Mouse (Mus musculus) hindbrain, postnatal 0 days (tissue): Measurements from ENCODE around the gene Gm21887. TPM values are rescaled to one million over a fixed set of nuclear protein-coding genes. Genes with fewer than 3 reads are reported as not detected.
A peak's percentile ranks its signal among the peaks of the same experiment; 100 is the strongest.
"Not testable (repeated sequence)": the region's sequence is repeated elsewhere in the genome, so short reads cannot be mapped to it uniquely, and the experiment has no call there.

Source experiments
- ATAC-seq: fragments of 200-750 bp; cut with Nextera tagmentation; 2 replicates; pipeline ENCODE4 v1.8.0; 2017; ENCODE audit warnings: mild to moderate bottlenecking, moderate TSS enrichment, moderate library complexity
- DNase-seq: peaks from one replicate; pipeline ENCODE4 v3.0.0-alpha.2; 2015; ENCODE audit warnings: low spot score
- H3K27ac ChIP-seq: fragments of 300-500 bp; sonication (generic); 2 replicates; pipeline ENCODE4 v1.5.1; 2014; ENCODE audit warnings: mild to moderate bottlenecking
- H3K27me3 ChIP-seq: fragments of 300-500 bp; sonication (generic); 2 replicates; pipeline ENCODE4 v1.6.1; 2014; ENCODE audit warnings: low read length, mixed read lengths; ENCODE audit not compliant: insufficient read depth
- H3K36me3 ChIP-seq: fragments of 300-500 bp; sonication (generic); 2 replicates; pipeline ENCODE4 v1.6.1; 2014; ENCODE audit warnings: low read length, mixed read lengths; ENCODE audit not compliant: insufficient read depth
- H3K4me1 ChIP-seq: fragments of 300-500 bp; sonication (generic); 2 replicates; pipeline ENCODE4 v1.6.1; 2014; ENCODE audit warnings: antibody characterized with exemption, low read length, mixed read lengths; ENCODE audit not compliant: insufficient read depth
- H3K4me2 ChIP-seq: fragments of 300-500 bp; sonication (generic); 2 replicates; pipeline ENCODE4 v1.6.1; 2014; ENCODE audit warnings: low read depth, mild to moderate bottlenecking, low read length, moderate library complexity, mixed read lengths
- H3K4me3 ChIP-seq: fragments of 300-500 bp; sonication (generic); 2 replicates; pipeline ENCODE4 v1.5.1; 2014; ENCODE audit warnings: low read length
- H3K9ac ChIP-seq: fragments of 300-500 bp; sonication (generic); replicated peaks from 2 replicates; pipeline ENCODE4 v1.6.1; 2014; ENCODE audit warnings: mild to moderate bottlenecking, low read length, moderate library complexity, mixed read lengths
- H3K9me3 ChIP-seq: fragments of 300-500 bp; sonication (generic); 2 replicates; pipeline ENCODE4 v1.6.1; 2016; ENCODE audit warnings: low read length, mixed read lengths
- WGBS: fragments of 180-500 bp; shearing (Covaris S2); extraction: QIAGEN DNeasy Blood & Tissue Kit; methylation state at CpG from one replicate; pipeline ENCODE4 v1.1.7; 2014; 5-methylcytosine and 5-hydroxymethylcytosine counted together
- polyA plus RNA-seq: library from polyadenylated mRNA; unstranded; fragments of >200 nt; fragmentation: Nextera tagmentation; extraction: Ambion mirVana; gene quantifications from 2 replicates; pipeline ENCODE4 v1.2.1, GENCODE M21; 2015
- total RNA-seq: library from RNA; depleted of rRNA; stranded (reverse); fragments of >200 nt; gene quantifications from 2 replicates; pipeline ENCODE4 v1.2.3, GENCODE M21; 2014

Gm21887 gene
- total and polyA plus RNA-seq, 2 experiments from 2014 or later = 8.3 to 194 TPM

DNA sequence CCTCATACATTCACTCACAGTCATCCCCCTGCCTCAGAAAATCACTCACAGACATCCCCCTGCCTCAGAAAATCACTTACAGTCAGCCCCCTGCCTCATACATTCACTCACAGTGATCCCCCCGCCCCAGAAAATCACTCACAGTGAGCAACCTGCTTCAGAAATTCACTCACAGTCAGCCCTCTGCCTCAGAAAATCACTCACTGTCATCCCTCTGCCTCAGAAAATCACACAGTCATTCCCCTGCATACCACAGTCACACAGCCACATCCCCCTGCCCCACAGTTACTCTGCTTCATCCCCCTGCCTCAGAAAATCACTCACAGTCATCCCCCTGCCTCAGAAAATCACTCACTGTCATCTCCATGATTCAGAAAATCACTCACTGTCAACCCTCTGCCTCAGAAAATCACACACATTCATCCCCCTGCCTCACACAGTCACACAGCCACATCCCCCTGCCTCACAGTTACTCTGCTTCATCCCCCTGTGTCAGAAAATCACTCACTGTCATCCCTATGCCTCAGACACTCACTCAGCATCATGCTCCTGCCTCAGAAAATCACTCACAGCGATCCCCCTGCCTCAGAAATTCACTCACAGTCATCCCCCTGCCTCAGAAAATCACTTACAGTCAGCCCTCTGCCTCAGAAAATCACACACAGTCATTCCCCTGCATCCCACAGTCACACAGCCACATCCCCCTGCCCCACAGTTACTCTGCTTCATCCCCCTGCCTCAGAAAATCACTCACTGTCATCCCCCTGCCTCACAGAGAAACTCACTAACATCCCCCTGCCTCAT, 1.9 kb upstream of the Gm21887 start:
- H3K36me3 ChIP-seq, H3K4me2 ChIP-seq, H3K27ac ChIP-seq, H3K4me1 ChIP-seq, H3K27me3 ChIP-seq, H3K4me3 ChIP-seq, ATAC-seq, H3K9ac ChIP-seq: not testable (repeated sequence)
- 40% methylated on average over 2 of the region's 2 CpGs for WGBS
- H3K9me3 ChIP-seq = peaks cover 13% of the 10 kb centered on the region
- peak; percentile 1 for DNase-seq

- not testable (repeated sequence) for H3K9ac ChIP-seq, H3K4me3 ChIP-seq, H3K36me3 ChIP-seq, DNase-seq, H3K27ac ChIP-seq, H3K27me3 ChIP-seq, H3K4me2 ChIP-seq, ATAC-seq, H3K4me1 ChIP-seq
- H3K9me3 ChIP-seq = peaks cover 13% of the 10 kb centered on the region
These were observed 1.3 kb upstream of the Gm21887 start for GRCm38 (mm10) chrX:170008179-170008467.

GRCm38 (mm10) chrX:170008584-170008983, 875 bp upstream of the Gm21887 start:
- H3K4me3 ChIP-seq = not testable (repeated sequence)
- 37% methylated on average over 3 of the region's 3 CpGs for WGBS

GRCm38 (mm10) chrX:170009801-170010221, 352 bp downstream of the Gm21887 start:
- Histone ChIP-seq H3K9ac (peak overlapping the region; percentile 84), H3K9me3 (peaks cover 13% of the 10 kb centered on the region), H3K4me3 (peak overlapping the region; percentile 58), H3K27ac (peak overlapping the region; percentile 83)
- not testable (repeated sequence) for H3K4me1 ChIP-seq, H3K4me2 ChIP-seq, H3K36me3 ChIP-seq, H3K27me3 ChIP-seq
- ATAC-seq (peak; percentile 97), DNase-seq (peak; percentile 99)
- 52% methylated on average over 25 of the region's 25 CpGs for WGBS

More at GRCm38 (mm10) chrX:170008584-170008983, 875 bp upstream of the Gm21887 start:
- not testable (repeated sequence) for ATAC-seq, H3K9ac ChIP-seq, H3K4me1 ChIP-seq, H3K27me3 ChIP-seq, H3K4me2 ChIP-seq, H3K36me3 ChIP-seq
- DNase-seq = peak; percentile 1
- peaks cover 13% of the 10 kb centered on the region for H3K9me3 ChIP-seq
- H3K27ac ChIP-seq = 0 out of 2 replicates have a peak overlapping the region, but pooled peaks have one; percentile 51

DNA sequence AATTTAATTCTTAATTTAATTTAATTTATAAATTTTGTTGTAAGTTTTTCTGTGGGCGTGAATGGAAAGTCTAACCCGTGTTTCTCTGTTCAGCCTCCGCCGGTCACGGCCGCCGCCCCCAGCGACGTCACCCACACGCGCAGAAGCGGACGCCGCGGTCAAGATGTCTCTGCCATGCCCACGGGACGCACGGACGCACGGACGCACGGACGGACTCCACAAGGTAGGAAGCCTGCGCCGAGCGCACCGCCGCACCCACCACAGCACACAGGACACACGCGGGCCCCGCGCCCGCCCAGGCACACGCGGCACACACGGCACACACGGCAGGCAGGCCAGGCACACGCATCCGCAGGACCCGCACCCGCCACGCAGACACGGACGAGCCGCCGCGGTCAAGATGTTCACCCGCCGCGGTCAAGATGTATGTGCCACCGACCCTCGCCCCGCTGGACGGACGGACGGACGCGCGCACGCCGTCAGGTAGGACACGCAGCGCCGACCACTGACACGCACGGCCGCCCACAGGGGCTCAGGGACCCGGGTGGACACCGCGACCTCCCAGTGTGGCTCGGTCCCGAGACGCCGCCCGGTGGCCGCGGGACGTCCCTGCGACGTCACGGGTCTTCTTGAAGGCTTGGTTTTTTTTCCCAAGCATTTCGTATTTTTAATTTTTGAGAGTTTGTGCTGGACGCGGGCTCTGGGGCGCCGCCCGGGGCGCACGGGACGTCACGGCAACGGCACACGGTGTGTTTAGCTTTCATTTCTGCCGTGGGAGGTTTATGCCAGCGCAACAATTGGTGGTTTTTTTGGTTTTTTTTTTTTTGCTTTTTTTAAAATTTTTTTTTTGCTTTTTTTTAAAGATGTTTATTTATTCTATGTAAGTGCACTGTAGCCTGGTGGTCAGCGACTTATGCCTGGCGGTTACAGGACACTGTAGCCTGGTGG, 1.4 kb downstream of the Gm21887 start:
- peak; percentile 30 for ATAC-seq
- not testable (repeated sequence) for H3K9ac ChIP-seq, H3K27ac ChIP-seq, H3K4me2 ChIP-seq, H3K27me3 ChIP-seq, H3K4me1 ChIP-seq, H3K36me3 ChIP-seq
- Histone ChIP-seq H3K4me3 (peak overlapping the region; percentile 15; the same call in 1 of the 2 replicates), H3K9me3 (peaks cover 13% of the 10 kb centered on the region)
- 84% methylated on average over 97 of the region's 97 CpGs for WGBS
- peak; percentile 59 for DNase-seq

- 91% methylated on average over 8 of the region's 10 CpGs for WGBS
These were observed 2.0 kb downstream of the Gm21887 start for GRCm38 (mm10) chrX:170011529-170011879.

GRCm38 (mm10) chrX:170013421-170013820, 4.0 kb downstream of the Gm21887 start:
- DNase-seq, ATAC-seq, H3K36me3 ChIP-seq, H3K27ac ChIP-seq, H3K4me3 ChIP-seq, H3K27me3 ChIP-seq, H3K9ac ChIP-seq, H3K4me2 ChIP-seq, H3K4me1 ChIP-seq: not testable (repeated sequence)
- H3K9me3 ChIP-seq = peaks cover 14% of the 10 kb centered on the region
- 82% methylated on average over 13 of the region's 13 CpGs for WGBS

More at GRCm38 (mm10) chrX:170011529-170011879, 2.0 kb downstream of the Gm21887 start:
- not testable (repeated sequence) for H3K4me3 ChIP-seq, H3K4me1 ChIP-seq, ATAC-seq, DNase-seq, H3K27me3 ChIP-seq, H3K27ac ChIP-seq, H3K9ac ChIP-seq, H3K4me2 ChIP-seq, H3K36me3 ChIP-seq
- H3K9me3 ChIP-seq = peaks cover 13% of the 10 kb centered on the region

DNA sequence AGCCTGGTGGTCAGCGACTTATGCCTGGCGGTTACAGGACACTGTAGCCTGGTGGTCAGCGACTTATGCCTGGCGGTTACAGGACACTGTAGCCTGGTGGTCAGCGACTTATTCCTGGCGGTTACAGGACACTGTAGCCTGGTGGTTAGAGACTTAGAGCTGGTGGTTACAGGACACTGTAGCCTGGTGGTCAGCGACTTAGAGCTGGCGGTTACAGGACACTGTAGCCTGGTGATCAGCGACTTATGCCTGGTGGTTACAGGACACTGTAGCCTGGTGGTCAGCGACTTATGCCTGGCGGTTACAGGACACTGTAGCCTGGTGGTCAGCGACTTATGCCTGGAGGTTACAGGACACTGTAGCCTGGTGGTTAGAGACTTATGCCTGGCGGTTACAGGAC, 4.6 kb downstream of the Gm21887 start:
- H3K4me3 ChIP-seq, H3K27ac ChIP-seq, H3K4me1 ChIP-seq, H3K4me2 ChIP-seq, DNase-seq, H3K27me3 ChIP-seq, H3K9ac ChIP-seq, ATAC-seq, H3K36me3 ChIP-seq: not testable (repeated sequence)
- H3K9me3 ChIP-seq = peaks cover 19% of the 10 kb centered on the region
- 94% methylated on average over 12 of the region's 13 CpGs for WGBS

GRCm38 (mm10) chrX:170015883-170016282, 6.4 kb downstream of the Gm21887 start:
- not testable (repeated sequence) for H3K4me1 ChIP-seq, H3K4me3 ChIP-seq, H3K27me3 ChIP-seq, H3K36me3 ChIP-seq, H3K4me2 ChIP-seq, H3K27ac ChIP-seq, ATAC-seq, DNase-seq, H3K9ac ChIP-seq
- 95% methylated on average over 12 of the region's 12 CpGs for WGBS
- peaks cover 16% of the 10 kb centered on the region; the same call in 1 of the 2 replicates for H3K9me3 ChIP-seq
